Mouse (Mus musculus): ENCODE measurements around the gene Trpm1. TPM values are rescaled to one million over a fixed set of nuclear protein-coding genes. Genes with fewer than 3 reads are reported as not detected.

Gene Trpm1
- total and polyA plus RNA-seq, 3 experiments = 5.9 to 10.7 (median 6.1) TPM

DNA sequence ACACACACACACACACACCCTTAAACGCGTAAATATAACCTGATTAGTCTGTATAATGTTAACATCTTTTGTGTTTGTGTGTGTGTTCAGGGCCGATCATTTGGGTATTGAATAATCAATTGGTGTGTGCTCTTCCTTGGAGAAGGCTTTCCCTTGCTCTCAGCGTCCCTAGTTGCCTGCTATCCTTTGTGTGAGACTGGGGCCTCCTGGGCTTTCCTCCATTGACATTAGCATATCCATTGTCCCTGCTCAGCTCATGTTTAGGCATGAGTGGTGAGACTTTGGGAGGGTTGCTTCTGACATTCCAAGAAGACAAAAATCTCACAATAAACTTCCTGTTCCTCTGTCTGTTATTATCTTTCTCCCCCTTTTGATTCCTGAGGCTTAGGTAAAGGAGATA is 118.3 kb downstream of the Trpm1 start:
- DNase-seq (ENCODE audit: extremely low read depth) = no peak
- Histone ChIP-seq H3K79me2 (replicated peaks; ENCODE audit: control insufficient read depth, extremely low read depth, insufficient read depth, poor library complexity, severe bottlenecking) (no peaks in the 10 kb centered on the region), H3K36me3 (replicated peaks in 1 of 2; ENCODE audit: control insufficient read depth in 1 of 2, insufficient read depth in 1 of 2, low read length in 1 of 2) (peaks cover 11 to 29% of the 10 kb centered on the region in 2 experiments), H3K4me3 (replicated peaks in 1 of 3; ENCODE audit: low read depth in 2 of 3, low read length in 2 of 3, poor library complexity in 1 of 3) (no peak overlapping the region), H3K9me3 (replicated peaks; ENCODE audit: low read length) (no peaks in the 10 kb centered on the region), H3K27ac (ENCODE audit: insufficient read depth, low read depth) (no peak overlapping the region), H3K4me1 (ENCODE audit: control insufficient read depth in 1 of 2, insufficient read depth in 2 of 2) (no peaks in the 10 kb centered on the region), H3K9ac (ENCODE audit: insufficient read depth, low read depth) (no peak overlapping the region), H3K4me2 (ENCODE audit: insufficient read depth, low read depth, poor library complexity, severe bottlenecking) (no peak overlapping the region), H3K27me3 (replicated peaks) (no peaks in the 10 kb centered on the region)
- in situ Hi-C loops (cut with MboI; ENCODE audit: low pct_ligation_motif_present, low pct_unique_long_range_greater_than_20kb, low sequenced_read_pairs) = no loop called here
- no peak for TF ChIP-seq UBTF (IDR thresholded peaks at IDR 0.05; ENCODE audit: low read depth, low read length)
- no peak for TF ChIP-seq ELF1 (IDR thresholded peaks at IDR 0.05; ENCODE audit: low read depth, low read length)
- no peak for TF ChIP-seq MEF2A (IDR thresholded peaks at IDR 0.05; ENCODE audit: borderline replicate concordance, low read depth, low read length)
- TF ChIP-seq GABPA (IDR thresholded peaks at IDR 0.05; ENCODE audit: insufficient replicate concordance, low read depth, low read length) = no peak
- no peak for TF ChIP-seq JUN (IDR thresholded peaks at IDR 0.05; ENCODE audit: insufficient read depth, low read depth, low read length)
- TF ChIP-seq CTCF (conservative IDR thresholded peaks at IDR 0.05 in 1 of 2, IDR thresholded peaks at IDR 0.05 in 1 of 2; ENCODE audit: low read depth in 2 of 2, low read length in 2 of 2) = no peak
- no peak for TF ChIP-seq JUND (conservative IDR thresholded peaks at IDR 0.05; ENCODE audit: low read depth, low read length)
- no peak for TF ChIP-seq POLR2AphosphoS2 (IDR thresholded peaks at IDR 0.05; ENCODE audit: low read depth, low read length)
- dilution Hi-C loops (cut with MboI; ENCODE audit: extremely low pct_ligation_motif_present, extremely low pct_unique_long_range_greater_than_20kb, low sequenced_read_pairs) = no loop called here

GRCm38 (mm10) chr7:64275518-64275917 is 121.9 kb downstream of the Trpm1 start:
- dilution Hi-C loops (cut with MboI; ENCODE audit: extremely low pct_ligation_motif_present, extremely low pct_unique_long_range_greater_than_20kb, low sequenced_read_pairs) (no loop called here), in situ Hi-C loops (cut with MboI; ENCODE audit: low pct_ligation_motif_present, low pct_unique_long_range_greater_than_20kb, low sequenced_read_pairs) (no loop called here)
- TF ChIP-seq JUN (IDR thresholded peaks at IDR 0.05; ENCODE audit: insufficient read depth, low read depth, low read length) = no peak
- TF ChIP-seq TBP (conservative IDR thresholded peaks at IDR 0.05; ENCODE audit: low read depth, low read length) = no peak
- no peak for TF ChIP-seq E2F4 (IDR thresholded peaks at IDR 0.05; ENCODE audit: insufficient replicate concordance, low read depth, low read length)
- Histone ChIP-seq H3K36me3 (replicated peaks in 1 of 2; ENCODE audit: control insufficient read depth in 1 of 2, insufficient read depth in 1 of 2, low read length in 1 of 2) (peaks cover 0 to under 1% of the 10 kb centered on the region in 2 experiments), H3K4me1 (ENCODE audit: control insufficient read depth in 1 of 2, insufficient read depth in 2 of 2) (peaks cover 0 to 6% of the 10 kb centered on the region in 2 experiments; a peak in 1 of 4 replicates), H3K9me3 (replicated peaks; ENCODE audit: low read length) (no peaks in the 10 kb centered on the region), H3K27me3 (replicated peaks) (no peaks in the 10 kb centered on the region), H3K27ac (ENCODE audit: insufficient read depth, low read depth) (no peak overlapping the region), H3K4me2 (ENCODE audit: insufficient read depth, low read depth, poor library complexity, severe bottlenecking) (no peak overlapping the region), H3K9ac (ENCODE audit: insufficient read depth, low read depth) (no peak overlapping the region), H3K79me2 (replicated peaks; ENCODE audit: control insufficient read depth, extremely low read depth, insufficient read depth, poor library complexity, severe bottlenecking) (no peaks in the 10 kb centered on the region), H3K4me3 (replicated peaks in 1 of 3; ENCODE audit: low read depth in 2 of 3, low read length in 2 of 3, poor library complexity in 1 of 3) (no peak overlapping the region)
- DNase-seq (ENCODE audit: extremely low read depth) = no peak

- H3K9me3 ChIP-seq (replicated peaks; ENCODE audit: low read length) = no peaks in the 10 kb centered on the region
- no peaks in the 10 kb centered on the region for H3K79me2 ChIP-seq (replicated peaks; ENCODE audit: control insufficient read depth, extremely low read depth, insufficient read depth, poor library complexity, severe bottlenecking)
- H3K27ac ChIP-seq (ENCODE audit: insufficient read depth, low read depth) = no peak overlapping the region
- no peak overlapping the region for H3K4me2 ChIP-seq (ENCODE audit: insufficient read depth, low read depth, poor library complexity, severe bottlenecking)
- no peaks in the 10 kb centered on the region for H3K27me3 ChIP-seq (replicated peaks)
- TF ChIP-seq ZMIZ1 (IDR thresholded peaks at IDR 0.05; ENCODE audit: low read depth, low read length) = no peak
- in situ Hi-C loops (cut with MboI; ENCODE audit: low pct_ligation_motif_present, low pct_unique_long_range_greater_than_20kb, low sequenced_read_pairs) = no loop called here
- no peaks in the 10 kb centered on the region for H3K36me3 ChIP-seq (replicated peaks in 1 of 2; ENCODE audit: control insufficient read depth in 1 of 2, insufficient read depth in 1 of 2, low read length in 1 of 2)
- H3K4me1 ChIP-seq (ENCODE audit: control insufficient read depth in 1 of 2, insufficient read depth in 2 of 2) = peaks cover 0 to 6% of the 10 kb centered on the region in 2 experiments; a peak in 1 of 4 replicates
- DNase-seq (ENCODE audit: extremely low read depth) = no peak
- dilution Hi-C loops (cut with MboI; ENCODE audit: extremely low pct_ligation_motif_present, extremely low pct_unique_long_range_greater_than_20kb, low sequenced_read_pairs) = no loop called here
- H3K9ac ChIP-seq (ENCODE audit: insufficient read depth, low read depth) = no peak overlapping the region
- no peak overlapping the region for H3K4me3 ChIP-seq (replicated peaks in 1 of 3; ENCODE audit: low read depth in 2 of 3, low read length in 2 of 3, poor library complexity in 1 of 3)
These were observed 123.3 kb downstream of the Trpm1 start for GRCm38 (mm10) chr7:64276921-64277320.

Data from CH12.LX (cell line).